Mouse (Mus musculus) stomach, embryonic 16.5 days (tissue): ENCODE data around the gene Catsper3. TPM values are rescaled to one million over a fixed set of nuclear protein-coding genes. Genes with fewer than 3 reads are reported as not detected.

Source experiments
- ATAC-seq: fragments of 200-750 bp; cut with Nextera tagmentation; 2 replicates; pipeline ENCODE4 v1.8.0; 2017; ENCODE audit warnings: moderate number of reproducible peaks, moderate TSS enrichment; ENCODE audit not compliant: insufficient read depth, low FRiP score
- H3K27ac ChIP-seq: fragments of 300-500 bp; sonication (generic); 2 replicates; pipeline ENCODE4 v1.5.1; 2014; ENCODE audit warnings: low read length
- H3K27me3 ChIP-seq: fragments of 300-500 bp; sonication (generic); 2 replicates; pipeline ENCODE4 v1.6.1; 2014; ENCODE audit warnings: low read length, control low read depth, mixed read lengths; ENCODE audit not compliant: control insufficient read depth, insufficient read depth
- H3K36me3 ChIP-seq: fragments of 300-500 bp; sonication (generic); 2 replicates; pipeline ENCODE4 v1.6.1; 2014; ENCODE audit warnings: low read length; ENCODE audit not compliant: control insufficient read depth, insufficient read depth
- H3K4me1 ChIP-seq: fragments of 300-500 bp; sonication (generic); 2 replicates; pipeline ENCODE4 v1.6.1; 2014; ENCODE audit warnings: low read length, control low read depth, mixed read lengths; ENCODE audit not compliant: control insufficient read depth, insufficient read depth
- H3K4me2 ChIP-seq: fragments of 300-500 bp; sonication (generic); 2 replicates; pipeline ENCODE4 v1.6.1; 2014; ENCODE audit warnings: low read depth, low read length, mixed read lengths
- H3K4me3 ChIP-seq: fragments of 300-500 bp; sonication (generic); replicated peaks from 2 replicates; pipeline ENCODE4 v1.5.1; 2014; ENCODE audit warnings: mild to moderate bottlenecking, low read length
- H3K9ac ChIP-seq: fragments of 300-500 bp; sonication (generic); 2 replicates; pipeline ENCODE4 v1.6.1; 2014; ENCODE audit warnings: low read length
- H3K9me3 ChIP-seq: fragments of 300-500 bp; sonication (generic); replicated peaks from 2 replicates; pipeline ENCODE4 v1.6.1; 2016; ENCODE audit warnings: low read length, control low read depth; ENCODE audit not compliant: control insufficient read depth
- WGBS: fragments of 180-500 bp; shearing (Covaris S2); extraction: QIAGEN DNeasy Blood & Tissue Kit; methylation state at CpG from one replicate; pipeline ENCODE4 v1.1.7; 2014; 5-methylcytosine and 5-hydroxymethylcytosine counted together
- polyA plus RNA-seq: library from polyadenylated mRNA; unstranded; fragments of >200 nt; fragmentation: Nextera tagmentation; extraction: Ambion mirVana; gene quantifications from 2 replicates; pipeline ENCODE4 v1.2.1, GENCODE M21; 2015

Catsper3 gene
- polyA plus RNA-seq, 1 experiment from 2014 or later, result 0.10 TPM

GRCm38 (mm10) chr13:55855793-55856192 is 71.4 kb downstream of the Catsper3 start:
- Histone ChIP-seq H3K36me3 (no peaks in the 10 kb centered on the region), H3K27ac (peak overlapping the region; percentile 28; the same call in 1 of the 2 replicates), H3K9me3 (no peaks in the 10 kb centered on the region), H3K9ac (no peak overlapping the region), H3K27me3 (no peaks in the 10 kb centered on the region), H3K4me2 (no peak overlapping the region), H3K4me3 (no peak overlapping the region), H3K4me1 (peaks cover 6% of the 10 kb centered on the region; the same call in 1 of the 2 replicates)
- ATAC-seq, result peak; percentile 55
- 39% methylated on average over 7 of the region's 7 CpGs for WGBS

DNA sequence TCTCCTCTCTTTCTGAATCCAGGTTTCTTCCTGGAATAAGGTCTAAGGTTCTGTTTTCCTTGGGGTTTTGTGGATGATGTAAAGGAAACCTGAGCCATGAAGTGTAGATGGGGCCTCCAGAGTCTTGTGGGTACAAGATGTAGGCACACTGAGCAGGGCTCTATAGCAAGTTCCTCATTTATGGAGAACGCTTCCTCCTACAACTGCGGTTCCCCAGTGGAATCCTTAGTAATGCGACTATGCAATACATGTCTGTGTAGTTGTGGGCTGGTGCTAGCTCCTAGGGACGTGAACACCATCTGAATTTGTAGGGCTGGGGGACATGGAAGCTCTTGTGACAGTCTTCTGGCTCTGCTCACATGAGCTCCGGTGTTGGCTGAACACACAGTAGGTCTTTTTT is 74.1 kb downstream of the Catsper3 start:
- peaks cover 10% of the 10 kb centered on the region; the same call in 1 of the 2 replicates for H3K4me1 ChIP-seq
- 85% methylated on average over 5 of the region's 5 CpGs for WGBS
- no peaks in the 10 kb centered on the region for H3K27me3 ChIP-seq
- no peak for ATAC-seq
- no peak overlapping the region for H3K27ac ChIP-seq
- no peak overlapping the region for H3K4me3 ChIP-seq
- no peak overlapping the region for H3K9ac ChIP-seq
- H3K4me2 ChIP-seq, result no peak overlapping the region
- no peaks in the 10 kb centered on the region for H3K36me3 ChIP-seq
- no peaks in the 10 kb centered on the region for H3K9me3 ChIP-seq

Other genes with a start within 250 kb of the Catsper3 start
- 52.5 and 53.4 TPM in 2 replicates for gene Ddx41, start 247.9 kb upstream of the Catsper3 start, polyA plus RNA-seq
- gene Fam193b, start 213.4 kb upstream of the Catsper3 start, polyA plus RNA-seq, result 26.1 and 30.1 TPM in 2 replicates
- 162 and 167 TPM in 2 replicates for gene Tmed9, start 210.8 kb upstream of the Catsper3 start, polyA plus RNA-seq
- gene B4galt7, start 184.7 kb upstream of the Catsper3 start, polyA plus RNA-seq, result 20.5 and 24.5 TPM in 2 replicates
- 44.3 and 52.8 TPM in 2 replicates for gene Caml, start 161.6 kb upstream of the Catsper3 start, polyA plus RNA-seq
- gene Ddx46, start 149.5 kb upstream of the Catsper3 start, polyA plus RNA-seq, result 31.2 and 32.5 TPM in 2 replicates
- gene B230219D22Rik, start 91.4 kb upstream of the Catsper3 start, polyA plus RNA-seq, result 47.6 and 50.5 TPM in 2 replicates
- 76.6 and 80.1 TPM in 2 replicates for gene Txndc15, start 69.9 kb upstream of the Catsper3 start, polyA plus RNA-seq
- 68.8 and 72.1 TPM in 2 replicates for gene Pcbd2, start 57.2 kb upstream of the Catsper3 start, polyA plus RNA-seq
- gene Pitx1, start 51.6 kb downstream of the Catsper3 start, polyA plus RNA-seq, result 106 and 110 TPM in 2 replicates